Mouse (Mus musculus): Measurements from ENCODE around the gene Popdc3. TPM values are rescaled to one million over a fixed set of nuclear protein-coding genes. Genes with fewer than 3 reads are reported as not detected.
"Not testable (repeated sequence)": the region's sequence is repeated elsewhere in the genome, so short reads cannot be mapped to it uniquely, and the experiment has no call there.

The Popdc3 gene
- polyA plus RNA-seq (2015; fragmentation: Nextera tagmentation; extraction: Ambion mirVana) = 0.97 and 1.5 TPM in 2 replicates

DNA sequence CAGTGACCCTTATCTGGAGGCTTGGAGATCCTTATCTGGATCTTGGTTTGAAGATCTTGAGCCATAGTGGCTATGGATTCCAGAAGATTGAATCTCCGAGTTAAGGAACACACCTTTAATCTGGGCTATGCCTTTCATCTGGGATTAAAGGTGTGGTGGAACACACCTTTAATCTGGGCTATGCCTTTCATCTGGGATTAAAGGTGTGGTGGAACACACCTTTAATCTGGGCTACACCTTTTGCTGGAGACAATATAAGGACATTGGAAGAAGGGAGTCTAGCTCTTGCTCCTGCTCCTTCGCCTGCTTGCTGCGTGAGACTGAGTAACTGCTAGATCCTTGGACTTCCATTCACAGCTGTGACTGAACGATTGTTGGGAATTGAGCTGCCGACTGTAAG is at the start of gene Popdc3:
Gene Popdc3 (plus strand): TSS at position 301 of the 400 bp plus-strand sequence.
- ATAC-seq (ENCODE audit: borderline replicate concordance, extremely low read depth, low FRiP score, low TSS enrichment); H3K27ac ChIP-seq; H3K36me3 ChIP-seq; H3K27me3 ChIP-seq; H3K4me1 ChIP-seq; H3K4me3 ChIP-seq; H3K9ac ChIP-seq; H3K4me2 ChIP-seq; H3K9me3 ChIP-seq: not testable (repeated sequence)
- 76% methylated on average over 2 of the region's 5 CpGs for WGBS

DNA sequence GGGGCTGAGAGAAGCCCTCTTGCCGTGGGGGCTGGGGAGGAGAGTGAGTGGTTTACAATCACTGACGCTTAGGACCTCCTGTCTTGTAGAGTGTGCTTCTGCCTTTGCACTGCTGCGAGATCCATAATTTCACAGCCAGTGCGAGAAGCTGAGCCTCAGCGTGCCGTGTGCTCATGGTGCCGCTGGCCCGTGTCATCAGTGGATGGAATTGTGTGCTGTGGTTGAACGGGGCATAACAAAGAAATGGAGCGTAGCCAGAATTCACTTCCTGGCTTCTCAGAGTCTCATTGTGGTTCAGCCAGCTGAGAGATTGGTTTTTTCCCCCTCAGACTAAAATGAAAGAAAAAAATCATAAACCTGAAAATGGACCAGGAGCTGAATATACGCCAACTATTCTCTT is 48.8 kb upstream of the Popdc3 start:
- Histone ChIP-seq H3K27me3 (no peaks in the 10 kb centered on the region), H3K9ac (no peak overlapping the region), H3K9me3 (no peaks in the 10 kb centered on the region), H3K36me3 (peaks cover 30% of the 10 kb centered on the region), H3K4me2 (peak overlapping the region; percentile 6; the same call in 1 of the 2 replicates), H3K4me3 (no peak overlapping the region), H3K27ac (0 out of 2 replicates have a peak overlapping the region, but pooled peaks have one; percentile 22), H3K4me1 (0 out of 2 replicates have a peak, but pooled peaks cover 4% of the 10 kb centered on the region)
- ATAC-seq (ENCODE audit: borderline replicate concordance, extremely low read depth, low FRiP score, low TSS enrichment) = no peak
- WGBS = 66% methylated on average over 11 of the region's 11 CpGs

DNA sequence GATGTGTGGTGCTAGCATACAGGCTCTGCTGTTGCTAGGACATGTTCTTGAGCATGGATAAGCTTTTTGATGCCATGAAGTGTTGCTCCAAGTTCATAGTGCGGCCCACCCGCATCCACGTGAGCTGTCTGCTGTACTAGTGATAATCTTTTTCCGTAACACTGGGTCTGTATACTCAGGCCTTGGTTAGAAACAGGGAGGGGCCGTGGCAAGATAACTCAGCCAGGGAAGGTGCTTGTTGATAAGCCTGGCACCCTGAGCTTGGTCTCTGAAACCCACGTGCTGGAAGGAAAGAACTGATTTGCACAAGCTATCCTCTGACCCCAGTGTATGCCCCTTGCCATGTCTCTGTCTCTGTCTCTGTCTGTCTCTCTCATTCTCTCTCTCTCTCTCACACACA is 47.9 kb upstream of the Popdc3 start:
- no peaks in the 10 kb centered on the region for H3K27me3 ChIP-seq
- H3K9ac ChIP-seq = no peak overlapping the region
- no peak overlapping the region for H3K4me3 ChIP-seq
- H3K27ac ChIP-seq = no peak overlapping the region
- H3K9me3 ChIP-seq = no peaks in the 10 kb centered on the region
- H3K4me2 ChIP-seq = no peak overlapping the region
- 0 out of 2 replicates have a peak, but pooled peaks cover 4% of the 10 kb centered on the region for H3K4me1 ChIP-seq
- no peak for ATAC-seq (ENCODE audit: borderline replicate concordance, extremely low read depth, low FRiP score, low TSS enrichment)
- WGBS = 79% methylated on average over 6 of the region's 6 CpGs
- peaks cover 24% of the 10 kb centered on the region for H3K36me3 ChIP-seq

DNA sequence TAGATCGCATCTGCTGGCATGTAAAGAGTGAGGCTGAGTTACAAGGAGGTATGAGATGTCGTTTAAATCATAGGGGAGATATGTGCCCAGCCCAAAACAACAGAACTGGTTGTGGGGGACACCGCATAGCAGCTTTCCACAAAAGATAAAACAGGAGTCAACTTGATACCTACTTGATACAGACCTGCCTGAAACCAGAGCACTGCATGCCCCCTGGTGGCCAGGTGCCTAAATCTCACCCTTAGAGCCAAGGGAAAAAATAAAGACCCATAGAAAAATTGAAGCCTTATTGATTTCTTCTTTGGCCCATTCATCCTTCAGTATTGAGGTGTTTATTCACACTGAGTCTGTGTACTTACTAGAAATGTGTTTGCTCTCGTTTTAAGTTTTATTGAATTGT is 45.5 kb upstream of the Popdc3 start:
- no peak for ATAC-seq (ENCODE audit: borderline replicate concordance, extremely low read depth, low FRiP score, low TSS enrichment)
- Histone ChIP-seq H3K4me2 (no peak overlapping the region), H3K4me1 (0 out of 2 replicates have a peak, but pooled peaks cover 4% of the 10 kb centered on the region), H3K27ac (no peak overlapping the region), H3K4me3 (no peak overlapping the region), H3K9ac (no peak overlapping the region), H3K36me3 (peaks cover 6% of the 10 kb centered on the region; the same call in 1 of the 2 replicates), H3K9me3 (no peaks in the 10 kb centered on the region), H3K27me3 (no peaks in the 10 kb centered on the region)
- WGBS = 68% methylated on average over 4 of the region's 4 CpGs

DNA sequence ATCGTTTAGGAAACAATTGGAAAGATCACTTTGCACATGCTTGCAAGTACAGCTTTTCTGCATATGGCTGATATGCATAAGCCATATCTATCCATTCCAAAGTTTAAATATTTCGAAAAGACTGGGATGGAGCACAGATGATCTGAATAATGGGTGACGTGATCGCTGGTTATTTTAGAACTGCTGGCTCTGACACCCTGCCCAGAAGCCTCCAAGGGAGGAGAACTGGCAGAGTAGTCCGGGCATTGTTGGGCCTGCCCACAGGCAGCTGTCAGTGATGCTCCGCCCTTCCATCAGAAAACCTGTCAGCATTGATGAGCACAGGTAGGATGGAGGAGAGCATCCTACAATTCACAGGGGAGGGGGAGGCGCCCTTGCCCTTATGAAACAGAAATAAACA is 41.1 kb upstream of the Popdc3 start:
- Histone ChIP-seq H3K9ac (no peak overlapping the region), H3K36me3 (no peaks in the 10 kb centered on the region)

DNA sequence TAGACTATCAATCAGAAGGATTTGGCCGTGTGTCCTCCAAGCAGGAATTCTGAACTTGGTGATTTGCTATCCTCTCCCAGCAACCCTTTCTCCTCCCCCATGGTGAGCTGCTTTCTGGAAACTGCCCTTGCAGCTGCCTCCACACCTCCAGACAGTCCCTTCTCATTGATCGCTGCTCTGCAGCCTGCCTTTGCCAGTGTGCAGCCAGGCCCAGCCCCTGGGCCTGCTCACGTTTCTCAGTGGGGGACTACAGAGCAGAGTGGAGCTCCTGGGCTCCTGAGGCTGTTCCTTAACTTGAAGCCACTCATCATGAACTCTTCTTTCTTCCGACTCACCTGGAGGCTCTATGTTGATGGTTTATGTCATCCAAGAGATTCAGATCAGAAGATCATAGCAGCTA is 38.0 kb upstream of the Popdc3 start:
- no peaks in the 10 kb centered on the region for H3K36me3 ChIP-seq
- 76% methylated on average over 4 of the region's 4 CpGs for WGBS
- no peak for ATAC-seq (ENCODE audit: borderline replicate concordance, extremely low read depth, low FRiP score, low TSS enrichment)
- H3K27me3 ChIP-seq = no peaks in the 10 kb centered on the region
- no peaks in the 10 kb centered on the region for H3K9me3 ChIP-seq
- no peak overlapping the region for H3K4me2 ChIP-seq
- no peaks in the 10 kb centered on the region for H3K4me1 ChIP-seq
- H3K9ac ChIP-seq = no peak overlapping the region
- H3K27ac ChIP-seq = no peak overlapping the region
- H3K4me3 ChIP-seq = no peak overlapping the region

More for the DNA sequence above, 41.1 kb upstream of the Popdc3 start:
- H3K4me2 ChIP-seq = no peak overlapping the region
- H3K27ac ChIP-seq = no peak overlapping the region
- ATAC-seq (ENCODE audit: borderline replicate concordance, extremely low read depth, low FRiP score, low TSS enrichment) = no peak
- 86% methylated on average over 7 of the region's 7 CpGs for WGBS
- H3K27me3 ChIP-seq = no peaks in the 10 kb centered on the region
- no peaks in the 10 kb centered on the region for H3K9me3 ChIP-seq
- H3K4me1 ChIP-seq = no peaks in the 10 kb centered on the region
- no peak overlapping the region for H3K4me3 ChIP-seq

DNA sequence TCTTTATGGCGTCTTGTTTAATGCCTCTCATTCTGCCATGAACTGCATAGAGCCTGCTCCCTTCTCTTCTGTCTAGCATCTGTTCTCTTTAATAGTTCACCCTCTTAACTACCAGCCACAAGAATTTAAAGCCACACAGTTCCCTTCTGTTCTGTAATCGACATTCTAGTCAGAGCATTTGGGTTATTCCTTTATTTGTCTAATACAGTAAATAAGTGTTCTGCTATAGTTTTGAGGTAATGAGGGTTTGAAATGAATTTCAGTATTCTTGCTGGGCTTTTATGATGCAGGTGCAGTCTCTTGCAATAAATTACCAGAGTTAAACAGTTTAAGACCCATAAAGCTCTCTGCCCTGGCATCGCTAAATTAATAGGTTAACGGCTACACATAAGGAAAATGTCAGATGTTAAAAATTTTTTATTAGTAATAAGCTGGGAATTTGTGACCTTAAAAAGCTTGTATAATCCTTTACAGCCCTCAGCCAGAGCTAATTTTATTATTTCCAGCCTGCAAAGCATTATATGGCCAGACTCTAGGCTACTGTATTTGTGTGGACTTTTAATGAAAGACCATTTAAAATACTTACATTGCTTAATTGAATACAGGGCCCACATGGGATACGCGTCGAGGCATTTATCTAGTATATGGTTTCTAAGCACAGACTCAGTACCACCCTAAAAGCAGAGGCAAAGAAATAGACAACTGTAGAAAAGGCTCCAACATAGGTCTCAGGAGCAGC is 37.3 kb upstream of the Popdc3 start:
- WGBS = 90% methylated on average over 7 of the region's 7 CpGs
- Histone ChIP-seq H3K4me2 (no peak overlapping the region), H3K4me3 (no peak overlapping the region), H3K27ac (no peak overlapping the region), H3K9ac (no peak overlapping the region), H3K9me3 (no peaks in the 10 kb centered on the region), H3K4me1 (no peaks in the 10 kb centered on the region), H3K27me3 (no peaks in the 10 kb centered on the region), H3K36me3 (no peaks in the 10 kb centered on the region)
- no peak for ATAC-seq (ENCODE audit: borderline replicate concordance, extremely low read depth, low FRiP score, low TSS enrichment)

DNA sequence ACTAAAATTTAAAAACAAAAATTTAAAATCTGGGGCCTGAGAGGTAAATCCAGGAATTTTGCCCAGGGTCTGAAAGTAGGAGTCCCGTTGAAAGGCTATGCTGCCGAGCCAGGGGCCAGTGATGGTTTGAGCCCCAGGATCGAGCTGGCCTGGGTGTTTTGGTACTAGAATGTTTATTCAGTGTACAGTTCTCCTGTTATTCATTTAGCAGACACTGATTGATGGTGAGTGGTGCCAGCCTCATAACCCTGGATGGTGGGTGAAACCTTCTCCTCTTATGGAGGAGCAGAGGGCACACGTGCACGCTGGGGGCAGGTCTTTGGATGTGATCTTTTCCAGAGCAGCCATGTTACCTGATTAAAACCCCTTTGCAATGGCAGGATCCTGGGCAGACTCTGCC is 35.5 kb upstream of the Popdc3 start:
- Histone ChIP-seq H3K9ac (no peak overlapping the region), H3K9me3 (no peaks in the 10 kb centered on the region), H3K36me3 (no peaks in the 10 kb centered on the region), H3K27me3 (no peaks in the 10 kb centered on the region), H3K4me2 (no peak overlapping the region), H3K4me3 (no peak overlapping the region), H3K4me1 (no peaks in the 10 kb centered on the region), H3K27ac (no peak overlapping the region)
- WGBS = 64% methylated on average over 5 of the region's 5 CpGs
- no peak for ATAC-seq (ENCODE audit: borderline replicate concordance, extremely low read depth, low FRiP score, low TSS enrichment)

DNA sequence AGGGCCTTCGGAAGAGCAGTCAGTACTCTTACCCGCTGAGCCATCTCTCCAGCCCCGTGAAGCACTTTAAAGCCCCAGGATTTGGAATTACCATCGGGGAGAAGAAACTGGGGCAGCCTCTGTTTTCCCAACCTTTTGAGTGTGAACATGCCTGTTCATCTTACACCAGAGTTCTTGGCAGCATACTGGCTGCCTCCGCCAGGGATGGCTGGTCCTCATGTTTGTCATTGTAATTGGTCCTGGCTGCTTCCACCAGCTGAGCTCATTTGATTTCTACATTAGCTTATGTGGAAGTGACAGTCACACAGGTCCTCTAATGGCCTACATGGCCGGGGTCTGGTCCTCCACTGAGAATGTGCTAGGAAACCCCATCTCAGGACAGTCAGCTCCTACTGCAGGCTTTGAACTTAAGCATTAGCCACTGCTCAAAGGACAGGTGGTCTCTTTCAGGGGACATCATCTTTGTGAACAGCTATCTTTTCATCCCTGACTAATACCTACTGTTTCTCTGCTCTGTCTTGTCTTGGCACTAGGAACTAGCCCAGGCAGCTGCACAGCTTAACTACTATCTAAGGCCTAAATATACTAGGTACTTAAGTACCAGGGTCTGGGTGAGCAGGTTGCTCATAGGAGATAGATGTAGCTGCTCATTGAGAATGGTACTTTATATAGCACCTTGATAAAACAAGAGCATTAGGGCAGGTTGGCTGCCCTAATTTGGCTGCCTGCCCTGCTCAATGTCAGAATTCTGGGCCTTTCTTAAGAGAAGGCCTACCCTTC is 33.7 kb upstream of the Popdc3 start:
- no peak overlapping the region for H3K4me3 ChIP-seq
- H3K4me2 ChIP-seq = no peak overlapping the region
- no peaks in the 10 kb centered on the region for H3K9me3 ChIP-seq
- no peak overlapping the region for H3K27ac ChIP-seq
- no peak overlapping the region for H3K9ac ChIP-seq
- 91% methylated on average over 6 of the region's 6 CpGs for WGBS
- peaks cover 5% of the 10 kb centered on the region for H3K36me3 ChIP-seq
- no peaks in the 10 kb centered on the region for H3K4me1 ChIP-seq
- no peak for ATAC-seq (ENCODE audit: borderline replicate concordance, extremely low read depth, low FRiP score, low TSS enrichment)
- H3K27me3 ChIP-seq = no peaks in the 10 kb centered on the region

DNA sequence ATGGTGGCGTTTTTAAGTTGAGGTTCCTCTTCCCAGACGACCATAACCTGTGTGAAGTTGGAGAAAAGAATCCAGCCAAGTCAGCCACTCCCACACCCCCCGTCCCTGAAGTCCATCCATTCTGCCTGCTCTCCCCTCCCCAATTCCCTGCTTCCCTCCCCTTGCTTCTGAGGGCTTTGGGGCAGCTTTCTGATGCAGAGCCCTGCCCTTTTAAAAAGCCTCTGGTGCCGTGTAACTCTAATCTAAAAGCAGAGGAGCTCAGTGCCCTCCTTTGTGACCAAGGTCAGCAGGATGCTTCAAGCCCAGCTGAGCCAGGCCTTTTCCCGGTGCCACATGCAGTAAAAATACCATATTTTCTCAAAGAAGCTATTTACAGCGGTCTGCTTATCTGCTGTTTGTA is 31.1 kb upstream of the Popdc3 start:
- no peak overlapping the region for H3K27ac ChIP-seq
- H3K27me3 ChIP-seq = no peaks in the 10 kb centered on the region
- peaks cover 27% of the 10 kb centered on the region for H3K36me3 ChIP-seq
- no peak overlapping the region for H3K4me2 ChIP-seq
- 38% methylated on average over 6 of the region's 6 CpGs for WGBS
- no peak for ATAC-seq (ENCODE audit: borderline replicate concordance, extremely low read depth, low FRiP score, low TSS enrichment)
- H3K4me1 ChIP-seq = no peaks in the 10 kb centered on the region
- no peak overlapping the region for H3K9ac ChIP-seq
- no peak overlapping the region for H3K4me3 ChIP-seq
- no peaks in the 10 kb centered on the region for H3K9me3 ChIP-seq

DNA sequence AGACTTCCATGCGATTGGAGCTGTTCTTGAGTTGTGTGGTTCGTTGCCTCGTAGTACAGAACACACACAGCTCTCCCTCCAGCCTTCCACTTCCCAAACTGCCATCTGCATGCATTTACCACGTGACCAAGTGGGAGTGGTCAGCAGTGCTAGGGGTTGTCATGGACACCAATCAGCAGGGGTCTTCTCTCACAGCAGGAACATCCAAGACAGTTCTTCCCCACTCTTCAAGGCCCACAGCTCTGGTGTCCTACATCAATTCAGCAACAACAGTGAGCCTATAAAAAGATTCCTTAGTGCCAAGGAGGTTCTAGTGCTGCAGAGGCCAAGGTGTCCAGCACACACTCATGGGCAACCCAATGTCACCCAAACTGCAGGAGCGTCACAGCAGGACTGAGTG is 26.8 kb upstream of the Popdc3 start:
- WGBS = 73% methylated on average over 5 of the region's 5 CpGs
- Histone ChIP-seq H3K36me3 (peaks cover 66% of the 10 kb centered on the region), H3K9me3 (no peaks in the 10 kb centered on the region), H3K4me2 (no peak overlapping the region), H3K4me1 (no peaks in the 10 kb centered on the region), H3K27me3 (no peaks in the 10 kb centered on the region), H3K4me3 (no peak overlapping the region), H3K9ac (no peak overlapping the region), H3K27ac (no peak overlapping the region)
- ATAC-seq (ENCODE audit: borderline replicate concordance, extremely low read depth, low FRiP score, low TSS enrichment) = no peak
